Mouse (Mus musculus) hindbrain, embryonic 14.5 days (tissue): Measurements from ENCODE around the gene Bcl7a. TPM values are rescaled to one million over a fixed set of nuclear protein-coding genes. Genes with fewer than 3 reads are reported as not detected.

Source experiments
- ATAC-seq: fragments of 200-750 bp; cut with Nextera tagmentation; 2 replicates; pipeline ENCODE4 v1.8.0; 2017; ENCODE audit warnings: moderate number of reproducible peaks, mild to moderate bottlenecking, moderate TSS enrichment, moderate library complexity; ENCODE audit not compliant: low FRiP score
- DNase-seq: peaks from one replicate; pipeline ENCODE4 v3.0.0-alpha.2; 2015; ENCODE audit warnings: low spot score
- H3K27ac ChIP-seq: fragments of 300-500 bp; sonication (generic); 2 replicates; pipeline ENCODE4 v1.5.1; 2014; ENCODE audit warnings: mild to moderate bottlenecking, moderate library complexity
- H3K27me3 ChIP-seq: fragments of 300-500 bp; sonication (generic); 2 replicates; pipeline ENCODE4 v1.6.1; 2014; ENCODE audit warnings: mild to moderate bottlenecking, low read length, mixed read lengths; ENCODE audit not compliant: control insufficient read depth, insufficient read depth
- H3K36me3 ChIP-seq: fragments of 300-500 bp; sonication (generic); replicated peaks from 2 replicates; pipeline ENCODE4 v1.6.1; 2014; ENCODE audit not compliant: control insufficient read depth, insufficient read depth
- H3K4me1 ChIP-seq: fragments of 300-500 bp; sonication (generic); replicated peaks from 2 replicates; pipeline ENCODE4 v1.6.1; 2014; ENCODE audit warnings: antibody characterized with exemption, low read length, mixed read lengths; ENCODE audit not compliant: control insufficient read depth, insufficient read depth
- H3K4me2 ChIP-seq: fragments of 300-500 bp; sonication (generic); replicated peaks from 2 replicates; pipeline ENCODE4 v1.6.1; 2014; ENCODE audit warnings: mild to moderate bottlenecking, moderate library complexity
- H3K4me3 ChIP-seq: fragments of 300-500 bp; sonication (generic); replicated peaks from 2 replicates; pipeline ENCODE4 v1.5.1; 2014; ENCODE audit warnings: mild to moderate bottlenecking, low read length
- H3K9ac ChIP-seq: fragments of 300-500 bp; sonication (generic); 2 replicates; pipeline ENCODE4 v1.6.1; 2014
- H3K9me3 ChIP-seq: fragments of 300-500 bp; sonication (generic); 2 replicates; pipeline ENCODE4 v1.6.1; 2016; ENCODE audit warnings: low read length; ENCODE audit not compliant: control insufficient read depth
- WGBS: fragments of 180-500 bp; shearing (Covaris S2); extraction: QIAGEN DNeasy Blood & Tissue Kit; methylation state at CpG from one replicate; pipeline ENCODE4 v1.1.7; 2014; 5-methylcytosine and 5-hydroxymethylcytosine counted together
- polyA plus RNA-seq: library from polyadenylated mRNA; unstranded; fragments of >200 nt; fragmentation: Nextera tagmentation; extraction: Ambion mirVana; gene quantifications from 2 replicates; pipeline ENCODE4 v1.2.1, GENCODE M21; 2014

The Bcl7a gene
- polyA plus RNA-seq, 1 experiment from 2014 or later, result 36.5 TPM

DNA sequence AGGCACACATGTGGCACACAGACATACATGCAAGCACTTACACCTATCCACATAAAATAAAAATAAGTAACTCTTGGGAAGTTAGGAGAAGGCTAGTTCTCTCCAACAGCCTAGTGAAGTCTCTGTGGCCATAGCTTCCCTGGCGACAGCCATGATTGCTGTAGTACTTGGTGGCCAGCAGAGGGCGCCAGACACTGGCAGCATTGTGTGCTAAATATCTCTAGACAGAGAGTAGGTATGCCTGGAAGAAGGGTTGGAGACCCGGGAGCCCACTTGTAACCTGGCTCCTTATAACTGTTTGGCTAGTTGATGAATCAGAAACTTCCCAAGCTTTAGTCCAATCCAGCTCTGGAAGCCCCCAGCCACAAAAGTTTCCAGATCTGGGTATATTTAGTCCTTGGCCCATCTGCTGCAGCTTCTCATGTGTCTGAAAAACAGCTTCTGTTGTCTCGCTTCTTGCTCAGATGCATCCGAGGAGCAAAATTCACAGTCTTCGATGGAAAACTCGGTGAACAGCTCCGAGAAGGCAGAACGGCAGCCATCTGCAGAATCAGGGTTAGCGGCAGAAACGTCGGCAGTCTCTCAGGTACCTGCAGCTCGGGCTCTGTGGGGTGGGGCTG is 25.3 kb downstream of the Bcl7a start:
- H3K27me3 ChIP-seq, result no peaks in the 10 kb centered on the region
- ATAC-seq, result no peak
- no peak overlapping the region for H3K27ac ChIP-seq
- WGBS, result 81% methylated on average over 13 of the region's 13 CpGs
- H3K4me1 ChIP-seq, result no peaks in the 10 kb centered on the region
- H3K9me3 ChIP-seq, result no peaks in the 10 kb centered on the region
- H3K9ac ChIP-seq, result no peak overlapping the region
- peaks cover 95% of the 10 kb centered on the region for H3K36me3 ChIP-seq
- no peak overlapping the region for H3K4me2 ChIP-seq
- no peak overlapping the region for H3K4me3 ChIP-seq
- peak; percentile 76 for DNase-seq

DNA sequence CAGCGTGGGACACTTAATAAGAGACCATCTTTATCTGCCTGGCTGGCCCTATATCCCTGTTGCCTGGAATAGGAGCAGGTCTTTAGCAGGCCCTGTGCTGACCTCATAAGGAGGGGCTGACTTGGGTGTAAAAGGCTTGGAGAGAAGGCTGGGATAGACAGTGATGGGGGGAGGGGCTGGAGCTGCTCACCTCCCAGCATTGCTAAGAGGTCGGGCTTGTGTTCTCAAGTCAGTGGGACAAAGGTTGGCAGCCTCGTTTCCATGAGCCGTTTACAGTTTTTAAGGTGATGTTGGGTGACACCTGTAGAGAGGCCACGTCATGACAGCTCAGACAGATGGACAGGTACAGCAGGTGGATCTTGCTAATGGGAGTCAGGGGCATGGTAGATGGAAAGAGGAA is 26.4 kb downstream of the Bcl7a start:
- DNase-seq (no peak), ATAC-seq (no peak)
- H3K9ac ChIP-seq, result no peak overlapping the region
- no peak overlapping the region for H3K4me2 ChIP-seq
- H3K36me3 ChIP-seq, result peaks cover 89% of the 10 kb centered on the region
- no peak overlapping the region for H3K27ac ChIP-seq
- 94% methylated on average over 5 of the region's 5 CpGs for WGBS
- no peaks in the 10 kb centered on the region for H3K9me3 ChIP-seq
- H3K27me3 ChIP-seq, result no peaks in the 10 kb centered on the region
- H3K4me1 ChIP-seq, result no peaks in the 10 kb centered on the region
- H3K4me3 ChIP-seq, result no peak overlapping the region

DNA sequence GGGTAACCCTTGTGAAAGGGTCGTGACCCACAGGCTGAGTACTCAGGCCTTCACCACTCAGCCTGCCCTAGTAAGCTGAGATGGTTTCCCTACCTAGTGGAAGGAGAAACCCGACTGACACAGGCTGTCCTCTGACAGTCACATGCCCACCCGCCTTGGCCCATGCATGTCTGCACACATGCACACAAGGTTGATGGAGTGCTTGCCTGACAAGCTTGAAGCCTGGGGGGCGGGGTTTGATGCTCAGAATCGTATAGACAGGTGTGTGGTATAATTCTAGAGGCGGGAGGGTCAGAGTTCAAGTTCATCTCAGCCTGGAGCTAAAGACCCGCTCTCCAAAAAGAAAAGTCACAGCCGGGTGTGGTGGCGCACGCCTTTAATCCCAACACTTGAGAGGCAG is 31.6 kb downstream of the Bcl7a start:
- H3K36me3 ChIP-seq, result peaks cover 42% of the 10 kb centered on the region
- 94% methylated on average over 10 of the region's 10 CpGs for WGBS
- H3K9ac ChIP-seq, result no peak overlapping the region
- no peaks in the 10 kb centered on the region for H3K27me3 ChIP-seq
- DNase-seq (no peak), ATAC-seq (no peak)
- no peak overlapping the region for H3K27ac ChIP-seq
- no peak overlapping the region for H3K4me2 ChIP-seq
- no peaks in the 10 kb centered on the region for H3K9me3 ChIP-seq
- no peak overlapping the region for H3K4me3 ChIP-seq
- H3K4me1 ChIP-seq, result no peaks in the 10 kb centered on the region

DNA sequence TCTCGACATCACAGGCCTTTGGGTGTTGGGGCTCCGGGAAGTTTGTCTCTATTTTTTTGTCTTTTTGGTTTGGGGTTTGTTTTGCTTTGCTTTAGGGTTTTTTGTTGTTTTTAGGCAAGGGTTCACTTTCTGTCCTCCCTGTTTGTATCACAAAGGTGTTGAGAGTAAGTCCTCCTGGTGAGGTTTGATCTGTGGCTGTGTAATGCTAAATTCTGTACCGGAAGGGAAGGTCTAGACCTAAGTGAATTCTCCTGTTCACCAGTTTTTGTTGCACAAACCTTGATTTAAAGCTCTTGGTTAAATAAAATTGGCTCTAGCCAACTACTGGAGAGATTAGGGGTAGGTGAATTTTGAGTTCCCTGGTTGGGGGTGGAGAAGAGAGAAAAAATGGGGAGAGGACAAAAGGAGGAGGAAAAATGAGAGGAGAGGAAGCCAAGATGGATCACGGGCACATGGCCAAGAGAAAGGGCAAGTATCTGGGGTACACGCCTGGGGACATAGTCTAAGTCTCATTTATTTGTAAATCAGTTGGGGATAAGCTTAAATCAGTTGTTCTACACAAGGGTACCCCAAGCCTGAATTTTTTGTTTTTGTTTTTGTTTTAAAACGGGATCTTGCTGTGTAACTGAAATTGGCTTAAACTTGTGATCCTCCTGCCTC is 32.3 kb downstream of the Bcl7a start:
- Histone ChIP-seq H3K27me3 (no peaks in the 10 kb centered on the region), H3K4me1 (no peaks in the 10 kb centered on the region), H3K9me3 (no peaks in the 10 kb centered on the region), H3K9ac (no peak overlapping the region), H3K36me3 (peaks cover 36% of the 10 kb centered on the region), H3K27ac (no peak overlapping the region), H3K4me3 (no peak overlapping the region), H3K4me2 (no peak overlapping the region)
- ATAC-seq, result no peak
- 86% methylated on average over 6 of the region's 6 CpGs for WGBS
- no peak for DNase-seq

DNA sequence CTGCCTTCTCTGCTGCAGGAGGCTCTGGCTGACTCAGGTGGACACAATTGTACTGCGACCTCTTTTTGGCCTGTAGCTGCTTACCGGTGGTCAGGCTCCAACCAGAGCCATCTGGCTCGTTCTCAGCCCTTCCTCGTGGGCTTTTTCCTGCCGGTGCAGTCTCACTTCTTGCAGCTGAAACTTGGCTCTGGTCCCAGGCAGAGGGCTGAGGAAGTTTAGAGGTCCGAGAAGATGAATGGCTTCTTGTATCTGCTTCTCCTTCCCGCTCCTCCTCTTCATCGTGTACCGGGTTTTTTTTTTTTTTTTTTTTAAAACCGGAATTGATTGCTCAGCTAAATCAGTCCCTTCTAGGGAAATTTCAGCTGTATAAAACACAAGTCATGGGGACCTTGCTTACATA is 32.9 kb downstream of the Bcl7a start:
- 0 out of 2 replicates have a peak overlapping the region, but pooled peaks have one; percentile 7 for H3K27ac ChIP-seq
- no peaks in the 10 kb centered on the region for H3K9me3 ChIP-seq
- H3K4me1 ChIP-seq, result no peaks in the 10 kb centered on the region
- no peak for ATAC-seq
- H3K4me3 ChIP-seq, result no peak overlapping the region
- peaks cover 30% of the 10 kb centered on the region for H3K36me3 ChIP-seq
- WGBS, result 45% methylated on average over 10 of the region's 10 CpGs
- DNase-seq, result peak; percentile 59
- no peaks in the 10 kb centered on the region for H3K27me3 ChIP-seq
- no peak overlapping the region for H3K4me2 ChIP-seq
- H3K9ac ChIP-seq, result no peak overlapping the region

DNA sequence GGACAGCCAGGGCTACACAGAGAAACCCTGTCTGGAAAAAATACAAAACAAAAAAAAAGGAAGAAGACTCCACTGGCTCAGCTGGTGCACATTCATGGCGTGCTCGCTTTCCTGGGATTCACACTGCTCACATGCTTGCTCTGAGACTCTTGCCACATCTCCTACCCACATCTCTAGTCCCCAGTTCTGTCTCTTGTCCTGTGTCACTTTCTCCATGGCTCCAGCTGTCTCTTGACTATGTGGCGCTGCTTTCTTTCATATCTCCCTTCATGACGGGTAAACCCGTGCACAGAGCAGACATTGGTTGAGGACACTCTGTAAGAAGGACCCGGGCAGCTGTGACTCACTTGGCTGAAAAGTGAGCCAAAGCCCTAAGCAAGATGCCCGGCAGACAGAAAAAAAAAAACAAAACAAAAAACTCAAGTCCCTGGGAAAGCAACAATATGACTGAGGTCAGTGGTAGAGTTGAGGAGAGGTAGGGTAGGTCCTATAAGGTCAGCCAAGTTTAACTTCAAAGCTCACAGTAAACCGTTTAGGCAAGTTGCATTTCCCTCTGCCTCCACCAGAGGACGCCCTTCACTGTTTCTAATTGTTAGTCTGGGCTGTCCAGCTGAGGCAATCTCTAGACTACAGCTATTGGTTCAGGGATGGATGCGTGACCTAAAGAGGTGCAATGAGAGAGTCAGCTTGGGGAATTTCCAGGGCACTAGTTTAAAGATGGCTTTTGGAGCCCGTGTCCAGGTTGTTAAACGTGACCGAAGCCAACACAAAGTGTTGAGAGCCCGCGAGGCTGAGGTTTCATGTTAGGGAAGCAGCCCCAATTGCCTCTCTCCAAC is 33.7 kb downstream of the Bcl7a start:
- Histone ChIP-seq H3K4me1 (no peaks in the 10 kb centered on the region), H3K27me3 (no peaks in the 10 kb centered on the region), H3K9ac (no peak overlapping the region), H3K9me3 (no peaks in the 10 kb centered on the region), H3K4me2 (no peak overlapping the region), H3K27ac (0 out of 2 replicates have a peak overlapping the region, but pooled peaks have one; percentile 9), H3K36me3 (peaks cover 22% of the 10 kb centered on the region), H3K4me3 (no peak overlapping the region)
- DNase-seq (peak; percentile 82), ATAC-seq (no peak; the same call in 1 of the 2 replicates)
- 71% methylated on average over 15 of the region's 15 CpGs for WGBS

DNA sequence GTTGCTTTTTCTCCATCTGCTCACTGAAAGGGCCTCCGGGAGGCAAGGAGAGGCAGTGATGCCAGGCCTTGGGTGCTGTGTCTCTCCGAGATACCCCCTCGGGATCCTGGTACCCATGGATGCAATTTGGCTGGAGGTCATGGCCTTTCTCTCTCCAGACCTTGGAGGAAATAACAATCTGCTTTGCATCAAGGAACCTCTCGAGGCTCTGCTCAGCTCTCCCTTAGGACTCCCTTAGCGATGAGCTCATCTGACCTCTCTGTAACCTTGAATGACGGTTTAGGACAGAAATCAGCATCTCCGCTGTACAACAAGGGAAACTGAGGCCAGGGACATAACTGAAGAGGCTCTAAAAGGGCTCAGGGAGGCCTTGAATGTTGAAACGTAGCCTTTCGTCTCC is 35.1 kb downstream of the Bcl7a start:
- Histone ChIP-seq H3K27me3 (no peaks in the 10 kb centered on the region), H3K27ac (no peak overlapping the region), H3K4me3 (no peak overlapping the region), H3K9me3 (no peaks in the 10 kb centered on the region), H3K36me3 (peaks cover 8% of the 10 kb centered on the region; the same call in 1 of the 2 replicates), H3K4me1 (no peaks in the 10 kb centered on the region), H3K4me2 (no peak overlapping the region), H3K9ac (no peak overlapping the region)
- 69% methylated on average over 9 of the region's 9 CpGs for WGBS
- ATAC-seq (no peak), DNase-seq (no peak)

DNA sequence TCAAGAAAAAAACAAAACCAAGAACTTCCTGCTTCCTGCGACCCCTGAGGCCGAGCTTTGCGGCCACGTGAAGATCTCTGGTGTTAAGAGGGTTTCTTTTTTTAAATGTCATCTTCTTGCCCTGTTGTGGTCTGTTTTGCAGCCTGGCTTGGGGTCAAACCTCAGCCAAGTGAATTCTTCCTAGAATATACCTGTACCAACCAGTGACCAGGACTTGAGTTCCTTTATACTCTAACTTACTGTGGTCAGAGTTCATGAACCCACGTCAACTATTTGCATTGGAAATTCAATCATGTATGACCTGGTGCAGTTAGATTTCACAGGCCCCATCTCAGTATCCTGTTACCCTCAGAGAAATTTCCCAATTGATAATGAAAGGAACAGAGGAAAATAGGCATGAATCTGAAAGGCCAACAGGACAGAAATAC is 35.9 kb downstream of the Bcl7a start:
- WGBS, result 81% methylated on average over 5 of the region's 5 CpGs
- Histone ChIP-seq H3K4me2 (no peak overlapping the region), H3K9ac (no peak overlapping the region), H3K36me3 (peaks cover 5% of the 10 kb centered on the region; the same call in 1 of the 2 replicates), H3K27me3 (no peaks in the 10 kb centered on the region), H3K4me3 (no peak overlapping the region), H3K9me3 (no peaks in the 10 kb centered on the region), H3K27ac (no peak overlapping the region), H3K4me1 (no peaks in the 10 kb centered on the region)
- ATAC-seq (no peak), DNase-seq (no peak)

DNA sequence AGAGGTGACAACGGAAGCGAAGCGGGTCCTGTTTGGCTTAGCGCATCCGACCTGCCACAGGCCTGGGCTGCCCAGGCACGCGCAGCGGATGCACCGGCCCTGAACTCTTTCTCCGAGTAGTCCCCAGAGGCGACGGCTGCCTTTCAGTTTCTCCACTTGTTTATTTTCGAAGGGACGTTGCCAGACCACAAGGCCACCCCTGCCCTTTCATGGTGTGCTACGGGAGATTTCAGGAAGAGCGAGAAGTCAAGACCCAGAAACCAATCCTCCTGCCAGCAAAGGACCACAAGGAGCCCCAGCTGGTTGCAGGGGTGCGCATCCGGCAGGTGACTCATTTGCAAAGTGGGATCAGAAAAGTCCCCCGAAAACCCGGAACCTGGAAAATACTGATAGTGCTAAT is 38.3 kb downstream of the Bcl7a start:
- no peaks in the 10 kb centered on the region for H3K27me3 ChIP-seq
- H3K27ac ChIP-seq, result no peak overlapping the region
- no peaks in the 10 kb centered on the region for H3K4me1 ChIP-seq
- no peak overlapping the region for H3K4me2 ChIP-seq
- H3K4me3 ChIP-seq, result no peak overlapping the region
- WGBS, result 40% methylated on average over 20 of the region's 20 CpGs
- no peaks in the 10 kb centered on the region for H3K36me3 ChIP-seq
- no peaks in the 10 kb centered on the region for H3K9me3 ChIP-seq
- H3K9ac ChIP-seq, result no peak overlapping the region
- DNase-seq (no peak), ATAC-seq (no peak)
